Mouse (Mus musculus) myocyte (in vitro differentiated cells): Measurements from ENCODE around the gene Lrrc49. TPM values are rescaled to one million over a fixed set of nuclear protein-coding genes. Genes with fewer than 3 reads are reported as not detected.

Experiments used
- H3K27me3 ChIP-seq: one replicate; pipeline ENCODE4 v1.6.1; 2011; ENCODE audit not compliant: control insufficient read depth, insufficient read depth, insufficient read length
- H3K36me3 ChIP-seq: one replicate; pipeline ENCODE4 v1.6.1; 2011; ENCODE audit not compliant: control insufficient read depth, insufficient read depth
- H3K4me2 ChIP-seq: one replicate; pipeline ENCODE4 v1.6.1; 2011; ENCODE audit warnings: low read depth, control low read depth
- H3K4me3 ChIP-seq: one replicate; pipeline ENCODE4 v1.5.1; 2011; ENCODE audit warnings: mild to moderate bottlenecking, control low read depth, moderate library complexity
- H3K79me2 ChIP-seq: one replicate; pipeline ENCODE4 v1.6.1; 2011; ENCODE audit not compliant: control insufficient read depth, insufficient read depth
- H3ac ChIP-seq: one replicate; pipeline ENCODE4 v1.6.1; 2011; ENCODE audit not compliant: control insufficient read depth, insufficient read length
- CEBPB ChIP-seq: IDR thresholded peaks from 2 replicates; pipeline ENCODE4 v1.6.1; 2011; ENCODE audit warnings: mild to moderate bottlenecking, moderate library complexity; ENCODE audit not compliant: poor library complexity, insufficient read depth, severe bottlenecking
- E2F4 ChIP-seq: IDR thresholded peaks from one replicate; pipeline ENCODE4 v1.6.1; 2011; ENCODE audit warnings: mild to moderate bottlenecking, control low read depth, moderate library complexity; ENCODE audit not compliant: insufficient read depth
- MAX ChIP-seq: IDR thresholded peaks from one replicate; pipeline ENCODE4 v1.6.1; 2011; ENCODE audit warnings: low read depth, mild to moderate bottlenecking, control low read depth
- MYOD1 ChIP-seq, 3 experiments: IDR thresholded peaks; one replicate each; pipeline ENCODE4 v1.6.1; 2011; ENCODE audit warnings: control low read depth in 2 of 3, low read depth in 2 of 3, mild to moderate bottlenecking in 2 of 3, moderate library complexity in 1 of 3; ENCODE audit not compliant: insufficient read length in 2 of 3, control insufficient read depth in 1 of 3
- MYOG ChIP-seq, 3 experiments: IDR thresholded peaks; one replicate each; pipeline ENCODE4 v1.6.1; 2011; ENCODE audit warnings: control low read depth in 2 of 3, low read depth in 2 of 3, mild to moderate bottlenecking in 2 of 3; ENCODE audit not compliant: insufficient read length in 2 of 3, control insufficient read depth in 1 of 3, insufficient read depth in 1 of 3
- POLR2A ChIP-seq: IDR thresholded peaks from one replicate; pipeline ENCODE4 v1.6.1; 2011; ENCODE audit warnings: low read depth, mild to moderate bottlenecking, control low read depth, moderate library complexity; ENCODE audit not compliant: insufficient read length
- POLR2AphosphoS2 ChIP-seq: IDR thresholded peaks from one replicate; pipeline ENCODE4 v1.6.1; 2011; ENCODE audit warnings: low read depth, control low read depth; ENCODE audit not compliant: insufficient read length
- REST ChIP-seq: IDR thresholded peaks from one replicate; pipeline ENCODE4 v1.6.1; 2011; ENCODE audit warnings: mild to moderate bottlenecking, control low read depth, moderate library complexity; ENCODE audit not compliant: insufficient read depth, insufficient read length
- SRF ChIP-seq: IDR thresholded peaks from one replicate; pipeline ENCODE4 v1.6.1; 2011; ENCODE audit warnings: low read depth; ENCODE audit not compliant: control insufficient read depth, insufficient read length
- TCF12 ChIP-seq: IDR thresholded peaks from one replicate; pipeline ENCODE4 v1.6.1; 2011; ENCODE audit warnings: mild to moderate bottlenecking, control low read depth; ENCODE audit not compliant: poor library complexity, insufficient read depth, severe bottlenecking
- TCF3 ChIP-seq: IDR thresholded peaks from one replicate; pipeline ENCODE4 v1.6.1; 2011; ENCODE audit warnings: low read depth, control low read depth; ENCODE audit not compliant: insufficient read length
- USF1 ChIP-seq: IDR thresholded peaks from one replicate; pipeline ENCODE4 v1.6.1; 2011; ENCODE audit warnings: low read depth, mild to moderate bottlenecking, control low read depth, moderate library complexity
- polyA plus RNA-seq: library from polyadenylated mRNA; unstranded; fragments of >200 nt; fragmentation: generic; extraction: Trizol; gene quantifications from one replicate; pipeline ENCODE4 v1.2.1, GENCODE M21; 2012; ENCODE audit warnings: missing spikeins

Gene Lrrc49
- polyA plus RNA-seq, 1 experiment, result 5.8 TPM

DNA sequence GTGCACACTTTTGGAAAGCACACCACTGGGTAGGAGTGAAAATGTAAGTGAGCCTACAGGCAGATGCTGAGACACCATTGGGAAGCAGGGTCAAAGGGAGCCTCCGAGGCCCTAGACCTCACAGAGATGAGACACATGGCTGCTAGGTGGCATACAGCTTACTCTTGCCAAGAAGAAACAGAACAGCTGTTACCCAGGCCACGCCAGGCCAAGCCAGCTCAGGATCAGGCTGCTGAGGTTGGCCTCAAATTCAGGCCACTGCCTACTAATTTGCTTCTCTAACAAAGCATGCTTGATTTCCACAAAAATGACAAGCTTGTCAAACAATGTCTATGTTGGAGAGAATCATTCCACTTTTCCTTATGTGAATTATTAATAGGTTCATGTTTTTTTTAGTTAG lies 83.0 kb downstream of the Lrrc49 start:
- no peaks in the 10 kb centered on the region for H3K27me3 ChIP-seq
- TF ChIP-seq TCF12 (no peak), MYOG (IDR thresholded peaks at IDR 0.05; ENCODE audit: control insufficient read depth in 1 of 3, insufficient read depth in 1 of 3, insufficient read length in 2 of 3, low read depth in 2 of 3) (peak; percentile 34 to 75 (median 57)), MAX (no peak), USF1 (no peak), POLR2A (no peak), POLR2AphosphoS2 (no peak), MYOD1 (IDR thresholded peaks at IDR 0.05; ENCODE audit: control insufficient read depth in 1 of 3, insufficient read length in 2 of 3, low read depth in 2 of 3) (peak; percentile 23 to 87 (median 63))
- H3K79me2 ChIP-seq, result no peaks in the 10 kb centered on the region
- no peak overlapping the region for H3K4me2 ChIP-seq
- H3K4me3 ChIP-seq, result no peak overlapping the region
- no peaks in the 10 kb centered on the region for H3K36me3 ChIP-seq
- no peak overlapping the region for H3ac ChIP-seq

DNA sequence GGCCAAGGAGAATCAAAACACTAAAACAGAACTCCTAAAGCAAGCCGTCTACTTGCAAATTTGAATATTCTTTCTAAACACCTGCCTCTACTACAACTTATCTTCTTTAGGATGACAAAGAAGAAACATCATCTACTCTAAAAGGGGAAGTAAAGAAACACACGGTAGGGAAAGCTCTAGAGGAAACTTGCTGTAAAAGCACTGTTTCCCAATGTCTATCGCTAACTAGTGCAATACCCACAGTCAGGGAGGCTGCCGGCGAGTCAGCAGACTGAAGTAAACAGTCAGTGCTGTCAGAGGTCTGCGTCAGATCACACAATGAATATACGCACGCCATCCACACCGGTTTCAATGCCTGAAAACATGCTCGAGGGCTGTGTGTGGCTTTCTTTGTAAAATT lies 86.0 kb downstream of the Lrrc49 start:
- TF ChIP-seq MYOD1 (IDR thresholded peaks at IDR 0.05; ENCODE audit: control insufficient read depth in 1 of 3, insufficient read length in 2 of 3, low read depth in 2 of 3) (no peak), CEBPB (no peak), E2F4 (no peak), REST (no peak), USF1 (no peak), SRF (no peak), POLR2AphosphoS2 (no peak), MAX (no peak), POLR2A (no peak), TCF3 (no peak), MYOG (IDR thresholded peaks at IDR 0.05; ENCODE audit: control insufficient read depth in 1 of 3, insufficient read depth in 1 of 3, insufficient read length in 2 of 3, low read depth in 2 of 3) (no peak), TCF12 (no peak)
- H3K36me3 ChIP-seq, result peaks cover 5% of the 10 kb centered on the region
- H3K4me3 ChIP-seq, result no peak overlapping the region
- H3K4me2 ChIP-seq, result no peak overlapping the region
- no peaks in the 10 kb centered on the region for H3K79me2 ChIP-seq
- no peak overlapping the region for H3ac ChIP-seq
- H3K27me3 ChIP-seq, result no peaks in the 10 kb centered on the region

DNA sequence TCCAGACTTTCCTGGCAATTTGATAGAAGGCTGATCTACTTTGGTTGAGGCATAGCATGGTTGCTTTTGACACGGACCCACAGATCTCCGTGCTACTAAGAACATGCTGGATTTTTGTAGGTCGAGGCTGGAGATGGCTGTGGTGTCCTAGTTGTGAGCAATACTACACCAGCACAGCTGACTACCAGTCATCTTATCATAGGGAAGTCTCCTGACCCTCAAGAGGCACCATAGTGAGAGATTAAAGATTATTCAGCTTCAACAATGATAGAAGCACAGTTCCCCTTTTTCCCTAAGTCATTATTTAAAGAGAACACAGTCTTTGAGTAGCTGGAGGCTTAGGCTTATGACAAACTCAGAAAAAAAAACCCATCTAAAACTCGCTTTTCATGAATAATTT lies 87.7 kb downstream of the Lrrc49 start:
- no peaks in the 10 kb centered on the region for H3K79me2 ChIP-seq
- no peak overlapping the region for H3K4me3 ChIP-seq
- TF ChIP-seq TCF3 (no peak), TCF12 (no peak), MYOG (IDR thresholded peaks at IDR 0.05; ENCODE audit: control insufficient read depth in 1 of 3, insufficient read depth in 1 of 3, insufficient read length in 2 of 3, low read depth in 2 of 3) (no peak), E2F4 (no peak)
- H3K27me3 ChIP-seq, result no peaks in the 10 kb centered on the region
- no peak overlapping the region for H3ac ChIP-seq
- peaks cover 8% of the 10 kb centered on the region for H3K36me3 ChIP-seq
- H3K4me2 ChIP-seq, result no peak overlapping the region

DNA sequence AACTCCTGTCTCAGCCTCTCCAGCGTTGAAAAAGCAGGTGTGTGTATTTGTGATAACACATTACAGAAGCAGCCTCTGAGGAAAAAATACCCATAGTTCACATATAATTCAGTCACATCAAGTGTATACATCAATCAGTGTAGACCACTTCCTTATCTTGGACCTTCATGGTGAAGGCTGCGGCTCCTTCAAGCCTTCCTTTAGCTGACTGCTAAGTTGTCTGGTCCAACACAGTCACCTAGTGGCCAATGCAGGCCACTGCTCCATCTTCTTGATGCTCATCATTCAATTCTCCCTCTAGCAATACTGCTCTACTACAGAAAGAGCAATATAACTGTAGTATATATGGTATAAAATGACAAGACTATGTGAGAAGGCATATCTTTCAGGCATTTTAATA lies 88.5 kb downstream of the Lrrc49 start:
- Histone ChIP-seq H3K4me2 (no peak overlapping the region), H3K79me2 (no peaks in the 10 kb centered on the region), H3K4me3 (no peak overlapping the region), H3K36me3 (peaks cover 8% of the 10 kb centered on the region), H3K27me3 (no peaks in the 10 kb centered on the region), H3ac (no peak overlapping the region)
- TF ChIP-seq SRF (no peak), TCF3 (no peak), E2F4 (no peak), MYOD1 (IDR thresholded peaks at IDR 0.05; ENCODE audit: control insufficient read depth in 1 of 3, insufficient read length in 2 of 3, low read depth in 2 of 3) (no peak), TCF12 (no peak), USF1 (no peak), POLR2AphosphoS2 (no peak), CEBPB (no peak), REST (no peak), MAX (no peak), POLR2A (no peak), MYOG (IDR thresholded peaks at IDR 0.05; ENCODE audit: control insufficient read depth in 1 of 3, insufficient read depth in 1 of 3, insufficient read length in 2 of 3, low read depth in 2 of 3) (no peak)

DNA sequence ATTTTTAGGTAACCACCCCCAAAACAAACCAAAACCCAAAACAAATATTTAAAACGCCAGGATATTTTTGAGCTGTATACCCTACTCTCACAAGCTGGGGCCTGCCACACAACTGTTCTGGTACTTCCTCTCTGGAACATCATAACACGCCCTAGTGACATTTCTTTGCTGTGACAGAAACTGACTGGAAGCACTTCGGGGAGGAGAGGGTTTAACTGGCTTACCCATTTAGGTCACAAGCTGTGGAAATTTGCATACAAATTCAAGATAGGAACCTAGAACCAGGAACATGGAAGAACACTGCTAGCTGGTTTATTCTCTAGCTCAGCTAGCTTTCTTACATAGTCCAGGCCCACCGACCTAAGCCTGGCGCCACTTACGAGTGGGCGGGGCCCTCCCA lies 92.6 kb downstream of the Lrrc49 start:
- H3K36me3 ChIP-seq, result peaks cover 8% of the 10 kb centered on the region
- no peak overlapping the region for H3K4me2 ChIP-seq
- no peak overlapping the region for H3K4me3 ChIP-seq
- no peaks in the 10 kb centered on the region for H3K27me3 ChIP-seq
- TF ChIP-seq REST (no peak), TCF12 (no peak), SRF (no peak), POLR2A (no peak), USF1 (no peak)
- H3ac ChIP-seq, result no peak overlapping the region
- H3K79me2 ChIP-seq, result no peaks in the 10 kb centered on the region
